Mouse (Mus musculus) limb, embryonic 13.5 days (tissue): Measurements from ENCODE around the gene Mmp13. TPM values are rescaled to one million over a fixed set of nuclear protein-coding genes. Genes with fewer than 3 reads are reported as not detected.

Source experiments
- polyA plus RNA-seq: library from polyadenylated mRNA; unstranded; fragments of >200 nt; fragmentation: Nextera tagmentation; extraction: Ambion mirVana; gene quantifications from 2 replicates; pipeline ENCODE4 v1.2.1, GENCODE M21; 2015

The Mmp13 gene
- polyA plus RNA-seq, 1 experiment from 2014 or later: not detected

Other genes starting within 250 kb of the Mmp13 start
- gene Dync2h1, start 88.1 kb upstream of the Mmp13 start, polyA plus RNA-seq: 21.3 and 21.6 TPM in 2 replicates
- gene Dcun1d5, start 88.0 kb upstream of the Mmp13 start, polyA plus RNA-seq: 141 TPM in 2 replicates
- not detected in 2 replicates for gene Mmp12, start 71.9 kb downstream of the Mmp13 start, polyA plus RNA-seq
- not detected in 2 replicates for gene Mmp1b, start 115.5 kb downstream of the Mmp13 start, polyA plus RNA-seq
- not detected in 2 replicates for gene Mmp3, start 173.3 kb downstream of the Mmp13 start, polyA plus RNA-seq
- gene Mmp10, start 229.8 kb downstream of the Mmp13 start, polyA plus RNA-seq: not detected in 2 replicates